Mouse (Mus musculus) yolk sac, embryonic 10.5 days (tissue): ENCODE results near the gene Gm45337.
"Not testable (repeated sequence)": the region's sequence is repeated elsewhere in the genome, so short reads cannot be mapped to it uniquely, and the experiment has no call there.

Experiments used
- DNase-seq: peaks from one replicate; pipeline ENCODE4 v3.0.0-alpha.2; 2017; ENCODE audit warnings: low spot score

Gm45337 gene

DNA sequence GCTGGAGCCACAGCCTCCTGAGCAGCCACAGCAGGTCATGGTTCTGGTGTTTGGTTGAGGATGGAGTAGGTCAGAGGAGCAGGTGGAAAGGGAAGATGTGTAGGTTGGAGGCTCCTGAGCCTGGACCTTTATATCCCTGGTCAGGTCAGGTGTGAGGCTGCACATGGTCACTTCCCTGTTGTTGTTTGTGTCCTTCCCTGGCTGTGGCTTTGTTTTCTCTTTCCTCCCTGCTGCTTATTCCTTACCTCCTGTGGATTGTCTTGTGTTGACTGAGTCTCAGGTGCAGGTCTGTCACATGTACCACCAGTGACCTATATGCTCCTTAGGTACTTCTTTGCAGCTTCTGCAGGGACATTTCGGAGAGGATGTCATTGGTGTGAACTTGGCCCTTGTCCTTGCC lies at the start of gene Gm45337:
Gm45337 (minus strand) TSS at position 101 of the 400 bp plus-strand sequence.
- DNase-seq, result no peak

DNA sequence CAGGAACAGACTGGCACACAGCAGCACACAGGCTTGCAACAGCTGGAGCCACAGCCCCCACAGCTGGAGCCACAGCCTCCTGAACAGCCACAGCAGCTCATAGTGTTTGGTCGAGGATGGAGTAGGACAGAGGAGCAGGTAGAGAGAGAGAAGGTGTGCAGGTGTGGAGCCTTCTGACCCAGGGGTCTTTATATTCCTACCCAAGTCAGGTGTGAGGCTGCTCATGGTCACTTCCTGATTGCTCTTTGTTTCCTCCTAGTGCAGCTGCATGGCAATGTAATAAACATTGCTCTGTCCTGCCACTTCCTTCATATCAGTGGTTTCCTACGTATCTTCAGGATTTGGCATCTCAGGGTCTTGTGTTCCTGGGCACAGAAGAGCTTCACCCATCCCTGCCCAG lies 45.9 kb upstream of the Gm45337 start, which contains the start of gene Gm10153:
Gm10153 (minus strand) TSS at position 101 of the 400 bp plus-strand sequence.
- DNase-seq, result no peak

DNA sequence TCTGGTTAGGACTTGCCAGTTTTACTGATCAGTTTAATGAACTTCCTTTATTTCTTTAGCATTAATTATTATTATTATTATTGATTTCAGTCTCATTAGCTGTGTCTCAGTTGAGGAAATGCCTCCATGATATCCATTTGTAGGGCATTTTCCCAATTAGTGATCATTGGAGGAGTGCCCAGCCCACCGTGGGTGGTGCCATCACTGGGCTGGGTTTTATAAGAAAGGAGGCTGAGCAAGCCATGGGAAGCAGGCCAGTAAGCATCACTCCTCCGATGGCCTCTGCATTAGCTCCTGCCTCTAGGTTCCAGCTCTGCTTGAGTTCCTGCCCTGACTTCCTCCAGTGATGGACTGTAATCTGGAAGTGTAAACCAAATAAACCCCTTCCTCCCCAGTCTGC lies 43.7 kb upstream of the Gm45337 start:
- DNase-seq, result no peak

DNA sequence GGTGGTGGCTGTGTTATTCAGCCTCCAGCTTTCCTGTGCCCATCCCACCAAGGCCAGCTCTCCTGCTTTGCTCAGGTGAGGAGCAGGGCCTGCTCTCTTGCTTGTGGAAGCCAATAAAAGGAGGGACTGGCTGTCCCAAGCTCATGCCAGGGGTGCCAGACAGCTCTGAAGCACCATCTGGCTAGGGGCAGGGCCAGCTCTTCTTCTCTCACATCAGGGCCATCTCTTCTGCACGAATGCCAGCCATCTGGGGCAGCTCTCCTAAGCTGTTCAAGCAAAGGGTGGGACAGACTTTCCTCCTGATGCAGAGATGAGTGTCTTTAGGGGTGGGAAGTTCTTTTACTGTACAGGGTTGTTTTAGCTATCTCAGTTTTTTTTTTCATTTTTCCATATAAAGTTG lies 36.6 kb upstream of the Gm45337 start:
- DNase-seq, result no peak

DNA sequence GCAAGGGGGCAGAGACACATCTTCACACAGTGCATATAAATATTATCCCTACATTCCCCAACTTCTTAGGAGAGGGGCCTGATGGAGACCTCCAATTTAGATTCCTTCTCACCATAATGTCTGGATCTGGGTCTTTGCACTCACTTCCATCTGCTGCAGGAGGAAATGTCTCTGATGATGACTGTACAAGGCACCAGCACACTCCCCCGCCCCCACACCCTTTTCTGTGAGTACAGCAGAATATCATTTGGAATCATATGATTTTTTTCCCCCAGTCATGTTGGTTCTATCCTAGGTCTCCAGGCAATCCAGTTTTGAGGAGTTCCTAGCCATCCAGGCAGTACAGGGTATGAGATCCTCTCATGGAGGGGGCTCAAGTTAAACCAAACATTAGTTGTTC lies 34.3 kb upstream of the Gm45337 start:
- no peak for DNase-seq

DNA sequence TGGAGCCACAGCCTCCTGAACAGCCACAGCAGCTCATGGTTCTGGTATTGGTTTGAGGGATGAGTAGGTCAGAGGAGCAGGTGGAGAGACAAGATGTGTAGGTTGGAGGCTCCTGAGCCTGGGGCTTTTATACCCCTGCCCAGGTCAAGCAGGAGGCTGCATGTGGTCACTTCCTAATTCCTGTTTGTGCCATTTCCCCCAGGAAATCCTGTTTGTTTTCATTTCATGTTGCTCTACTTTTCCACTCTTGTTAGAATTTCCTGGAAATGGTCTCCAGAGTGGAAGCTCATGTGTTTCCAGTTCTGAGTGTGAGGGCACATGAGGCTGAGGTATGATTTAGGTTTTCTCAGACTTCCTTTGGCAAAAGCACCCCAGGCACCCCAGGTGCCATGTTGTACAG lies 31.5 kb upstream of the Gm45337 start, which contains the start of gene Krtap5-2:
Krtap5-2 (minus strand) TSS at position 101 of the 400 bp plus-strand sequence.
- DNase-seq, result not testable (repeated sequence)

DNA sequence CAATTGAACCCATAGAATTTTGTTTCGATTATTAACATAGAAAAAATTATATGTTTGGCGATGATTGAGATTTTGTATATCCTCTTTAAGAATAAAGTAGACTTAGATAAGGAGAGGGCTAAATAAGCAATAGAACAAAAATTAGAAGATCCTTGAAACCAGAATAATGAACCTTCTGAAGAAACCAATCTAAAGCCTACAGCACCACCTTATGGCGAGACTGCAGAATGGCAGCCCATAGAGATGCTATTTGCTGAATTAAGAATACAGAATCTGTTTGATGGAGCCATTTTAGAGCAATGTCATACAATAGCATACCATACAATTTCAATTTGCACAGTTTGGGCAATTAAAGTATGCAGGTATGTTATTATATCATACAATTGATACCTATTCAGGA lies 25.4 kb upstream of the Gm45337 start:
- no peak for DNase-seq

DNA sequence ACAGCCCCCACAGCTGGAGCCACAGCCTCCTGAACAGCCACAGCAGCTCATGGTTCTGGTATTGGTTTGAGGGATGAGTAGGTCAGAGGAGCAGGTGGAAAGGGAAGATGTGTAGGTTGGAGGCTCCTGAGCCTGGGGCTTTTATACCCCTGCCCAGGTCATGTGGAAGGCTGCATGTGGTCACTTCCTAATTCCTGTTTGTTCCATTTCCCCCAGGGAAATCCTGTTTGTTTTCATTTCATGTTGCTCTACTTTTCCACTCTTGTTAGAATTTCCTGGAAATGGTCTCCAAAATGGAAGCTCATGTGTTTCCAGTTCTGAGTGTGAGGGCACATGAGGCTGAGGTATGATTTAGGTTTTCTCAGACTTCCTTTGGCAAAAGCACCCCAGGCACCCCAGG lies 21.2 kb upstream of the Gm45337 start, which contains the start of gene Gm4553:
Gm4553 (minus strand) TSS at position 101 of the 400 bp plus-strand sequence.
- DNase-seq, result not testable (repeated sequence)

DNA sequence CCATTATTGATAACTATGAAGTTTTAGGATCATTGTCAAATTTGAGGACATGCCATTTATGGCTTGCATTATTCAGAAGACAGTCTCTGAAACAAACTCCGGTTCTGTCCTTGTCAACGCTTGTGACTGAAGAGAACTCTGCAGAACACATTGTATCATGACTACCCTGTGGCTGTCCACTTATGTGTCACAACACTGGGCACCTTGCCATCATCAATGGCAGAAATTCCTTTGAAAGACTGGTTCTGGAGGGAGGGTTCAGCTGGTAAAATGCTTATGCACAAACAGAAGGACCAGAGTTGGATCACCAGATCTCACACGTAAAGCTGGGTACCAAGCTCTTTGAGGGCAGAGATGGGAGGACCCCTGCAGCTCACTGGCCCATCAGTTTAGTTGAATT lies 15.0 kb upstream of the Gm45337 start:
- no peak for DNase-seq

DNA sequence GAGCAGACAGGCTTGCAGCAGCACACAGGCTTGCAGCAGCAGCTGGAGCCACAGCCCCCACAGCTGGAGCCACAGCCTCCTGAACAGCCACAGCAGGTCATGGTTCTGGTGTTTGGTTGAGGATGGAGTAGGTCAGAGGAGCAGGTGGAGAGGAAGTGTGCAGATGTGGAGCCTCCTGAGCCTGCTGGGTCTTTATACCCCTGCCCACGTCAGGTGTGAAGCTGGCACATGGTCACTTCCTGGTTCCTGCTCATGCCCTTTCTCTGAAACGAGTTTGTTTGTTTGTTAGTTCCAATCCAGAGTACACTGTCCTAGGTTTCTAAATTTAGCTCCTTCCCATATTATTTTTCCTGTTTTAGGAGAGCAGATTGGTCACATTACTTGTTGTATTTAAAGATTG lies 12.6 kb upstream of the Gm45337 start, which contains the start of gene Gm29735:
Gm29735 (minus strand) TSS at position 101 of the 400 bp plus-strand sequence.
- DNase-seq, result not testable (repeated sequence)

DNA sequence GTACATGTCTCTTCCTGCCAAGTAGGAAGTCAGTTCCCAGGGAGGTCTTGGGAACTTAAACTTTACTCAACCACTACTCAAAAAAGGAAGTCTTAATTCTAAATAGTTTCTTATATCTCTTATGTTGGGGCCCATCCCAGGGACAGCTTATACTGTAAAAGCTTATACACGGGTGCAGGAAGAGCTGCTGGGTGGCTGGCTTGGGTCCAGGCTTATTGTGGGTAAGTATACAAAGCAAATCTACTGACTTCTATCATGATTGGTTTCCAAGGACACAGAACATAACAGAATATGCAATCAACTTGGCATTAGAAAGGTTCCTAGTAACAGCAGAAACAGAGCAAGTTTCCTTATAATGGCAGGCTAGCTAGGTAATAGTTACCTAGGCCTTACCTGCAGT lies 10.9 kb upstream of the Gm45337 start:
- DNase-seq, result no peak

DNA sequence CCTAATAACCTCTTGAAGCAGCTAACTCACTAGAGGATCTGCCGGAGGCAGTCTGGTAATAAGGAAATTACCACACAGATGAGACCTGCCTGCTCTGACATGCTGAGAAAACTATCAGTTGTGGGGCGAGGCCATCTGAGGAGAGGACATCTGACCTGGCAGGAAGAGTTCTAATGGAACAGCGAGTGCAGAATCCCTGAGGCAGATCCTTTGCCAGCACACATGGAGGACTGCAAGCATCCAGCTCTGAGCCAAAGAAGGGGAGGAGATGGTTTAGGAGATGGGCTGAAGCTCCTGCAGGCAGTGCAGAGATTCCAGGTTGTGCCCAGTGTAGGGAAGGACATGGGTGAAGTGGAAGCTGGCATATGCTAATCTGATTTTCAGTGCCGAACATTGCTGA lies 7.8 kb upstream of the Gm45337 start:
- no peak for DNase-seq

DNA sequence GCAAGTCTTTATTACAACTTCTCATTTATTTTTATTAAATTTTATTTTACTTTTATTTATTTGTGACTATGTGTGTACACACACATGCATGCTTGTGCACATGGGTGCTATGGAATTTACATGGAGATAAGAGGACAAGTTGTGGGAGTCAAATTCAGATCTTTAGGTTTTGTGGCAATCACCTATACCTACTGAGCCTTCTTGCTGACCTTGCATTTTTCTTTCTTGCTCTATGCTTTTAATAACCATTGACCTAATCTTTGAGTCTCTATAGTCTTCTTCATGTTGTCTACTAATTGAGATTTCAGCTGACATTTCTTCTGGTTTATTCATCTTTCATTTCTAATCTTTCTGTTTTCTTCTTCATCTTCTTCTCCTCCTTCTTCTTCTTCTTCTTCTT lies 4.2 kb upstream of the Gm45337 start:
- no peak for DNase-seq

DNA sequence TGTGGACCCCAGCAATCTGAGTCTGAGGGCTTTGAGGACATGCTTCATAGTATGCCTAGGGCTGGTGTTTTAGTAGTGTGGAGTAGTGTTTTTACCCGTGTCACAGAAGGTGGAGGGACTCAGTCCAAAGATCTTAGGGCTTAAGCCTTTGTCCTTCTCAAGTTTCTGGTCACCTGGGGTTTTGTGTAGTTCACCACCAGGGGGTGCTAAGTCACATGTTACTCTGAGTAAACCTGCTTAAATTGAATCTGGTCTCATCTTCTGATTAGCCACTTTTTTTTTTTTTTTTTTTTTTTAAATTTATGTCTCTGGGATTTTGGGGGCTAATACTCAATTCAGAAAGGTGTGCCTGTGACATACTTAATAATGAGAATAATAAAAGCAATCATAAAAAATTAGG lies 1.6 kb upstream of the Gm45337 start:
- DNase-seq, result peak; percentile 17

DNA sequence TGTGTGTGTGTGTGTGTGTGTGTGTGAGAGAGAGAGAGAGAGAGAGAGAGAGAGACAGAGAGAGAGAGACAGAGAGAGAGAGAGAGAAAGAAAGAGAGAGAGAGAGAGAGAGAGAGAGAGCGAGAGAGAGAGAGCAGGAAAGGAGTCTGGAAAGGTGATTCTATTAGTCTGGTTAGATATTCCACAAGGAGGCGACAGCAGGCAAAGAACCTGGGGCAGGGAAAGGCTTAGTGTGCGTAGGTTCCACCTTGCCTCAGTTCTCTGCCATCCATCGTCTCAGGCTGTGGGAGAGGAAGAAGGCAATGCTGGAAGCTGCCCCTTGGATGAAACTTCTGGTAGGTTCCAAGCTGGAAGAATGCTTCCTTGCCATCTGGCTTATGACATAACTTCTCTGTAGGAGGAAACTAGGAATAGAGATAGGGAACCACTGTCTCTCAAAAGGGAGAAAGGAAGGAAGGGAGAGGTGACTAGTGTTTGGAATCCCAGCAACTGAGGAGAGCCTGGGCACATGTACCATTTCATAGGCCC lies 1.1 kb upstream of the Gm45337 start:
- no peak for DNase-seq

DNA sequence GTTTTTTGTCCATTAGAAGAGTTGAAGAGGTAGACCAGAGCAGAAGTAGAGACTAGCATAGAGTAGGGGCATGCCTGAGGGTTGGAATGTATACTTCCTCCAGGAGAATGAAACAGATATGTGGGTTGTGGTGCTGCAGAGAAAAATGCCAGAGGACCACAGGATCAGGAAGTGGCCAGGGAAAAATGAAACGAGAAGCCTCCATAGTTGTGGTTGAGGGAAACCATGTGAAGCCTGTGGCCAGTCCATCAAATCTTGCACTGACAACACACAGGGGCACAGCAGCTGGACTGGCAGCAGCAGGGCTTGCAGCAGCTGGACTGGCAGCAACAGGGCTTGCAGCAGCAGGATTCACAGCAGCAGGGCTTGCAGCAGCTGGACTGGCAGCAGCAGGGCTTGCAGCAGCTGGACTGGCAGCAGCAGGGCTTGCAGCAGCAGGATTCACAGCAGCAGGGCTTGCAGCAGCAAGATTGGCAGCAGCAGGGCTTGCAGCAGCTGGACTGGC lies 849 bp downstream of the Gm45337 start:
- DNase-seq, result not testable (repeated sequence)

DNA sequence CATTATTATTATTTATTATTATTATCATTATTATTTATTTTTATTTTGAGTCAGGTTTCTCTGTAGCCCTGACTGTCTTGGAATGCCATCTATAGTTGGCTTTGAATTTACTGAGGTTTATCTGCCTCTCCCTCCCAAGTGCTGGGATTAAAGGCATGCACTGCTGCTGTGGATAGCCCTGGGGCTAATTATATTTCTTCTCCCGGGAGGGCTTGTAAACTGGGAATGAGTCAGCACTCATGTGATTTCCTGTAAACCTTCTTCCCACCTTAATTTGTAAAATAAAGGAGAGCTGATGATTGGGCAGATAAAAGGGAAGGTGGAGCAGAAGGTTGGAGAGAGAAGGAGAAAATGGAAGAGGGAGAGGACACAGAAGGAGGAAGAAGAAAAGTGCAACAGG lies 3.7 kb downstream of the Gm45337 start:
- no peak for DNase-seq

DNA sequence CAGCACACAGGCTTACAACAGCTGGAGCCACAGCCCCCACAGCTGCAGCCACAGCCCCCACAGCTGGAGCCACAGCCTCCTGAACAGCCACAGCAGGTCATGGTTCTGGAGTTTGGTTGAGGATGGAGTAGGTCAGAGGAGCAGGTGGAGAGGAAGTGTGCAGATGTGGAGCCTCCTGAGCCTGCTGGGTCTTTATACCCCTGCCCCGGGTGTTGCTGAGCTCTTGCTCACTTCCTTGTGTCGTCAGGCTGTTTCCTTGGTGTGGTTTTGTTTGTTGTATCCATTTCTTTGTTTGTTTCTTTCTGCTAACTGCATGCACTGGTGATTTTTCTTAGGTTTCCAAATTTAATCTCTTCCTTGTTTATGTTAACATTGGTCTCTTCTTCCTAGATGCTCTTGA lies 8.5 kb downstream of the Gm45337 start, which contains the start of gene Gm39115:
Gm39115 (minus strand) TSS at position 101 of the 400 bp plus-strand sequence.
- DNase-seq, result not testable (repeated sequence)

DNA sequence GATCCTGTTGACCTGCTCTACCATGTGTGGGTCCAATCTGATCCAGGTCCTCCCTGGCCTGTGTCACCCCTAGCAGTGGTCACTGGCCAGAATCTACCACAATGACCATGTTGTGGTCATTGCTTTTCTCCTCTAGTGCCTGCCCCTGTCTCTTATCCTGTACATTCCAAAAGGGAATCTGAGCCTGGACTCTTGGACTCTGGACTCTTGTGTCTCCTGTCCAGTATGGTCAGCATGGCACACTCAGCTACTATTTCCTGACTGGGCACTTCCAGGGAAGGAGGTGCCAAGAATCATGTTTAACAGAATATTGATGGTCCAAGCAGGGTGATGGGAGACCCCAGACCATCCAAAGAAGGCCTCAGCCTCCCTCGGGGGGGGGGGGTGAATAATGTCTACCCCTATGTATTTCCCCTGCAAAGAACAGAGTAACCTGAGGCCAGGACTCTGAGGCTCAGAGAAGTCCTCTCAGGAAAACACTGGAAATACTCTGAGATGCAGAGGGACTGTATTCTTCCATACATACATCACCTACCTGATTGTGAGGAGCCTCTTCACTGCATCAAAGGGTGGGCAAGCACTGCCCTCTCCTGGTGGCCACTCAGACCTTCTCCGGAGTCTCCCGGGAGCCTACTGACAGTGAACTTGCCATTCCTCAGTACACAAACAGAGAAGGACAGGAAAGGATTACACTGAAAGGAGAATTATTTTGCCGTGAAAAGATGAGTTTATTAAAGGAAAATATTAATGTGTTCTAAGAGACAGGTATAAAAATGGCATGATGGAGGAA lies 10.0 kb downstream of the Gm45337 start:
- no peak for DNase-seq

DNA sequence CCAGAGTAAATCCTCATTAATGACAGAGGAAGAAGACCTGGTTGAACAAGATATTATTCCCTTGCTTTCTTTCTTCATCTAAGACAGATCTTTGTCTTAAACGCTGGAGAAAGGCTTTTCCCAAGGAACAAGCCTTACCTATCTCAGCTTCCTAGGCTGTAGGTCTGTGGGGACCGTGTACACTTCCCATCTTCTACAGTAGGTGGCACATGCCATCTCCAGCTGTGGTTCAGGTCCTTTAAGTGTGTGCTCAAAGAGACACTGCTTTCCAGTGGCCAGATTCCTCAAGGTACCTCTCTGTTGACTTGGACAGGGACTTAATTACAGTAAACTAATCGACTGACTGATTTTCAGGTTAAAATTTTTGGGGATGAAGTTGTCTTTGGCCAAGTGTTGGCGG lies 15.6 kb downstream of the Gm45337 start:
- DNase-seq, result no peak

DNA sequence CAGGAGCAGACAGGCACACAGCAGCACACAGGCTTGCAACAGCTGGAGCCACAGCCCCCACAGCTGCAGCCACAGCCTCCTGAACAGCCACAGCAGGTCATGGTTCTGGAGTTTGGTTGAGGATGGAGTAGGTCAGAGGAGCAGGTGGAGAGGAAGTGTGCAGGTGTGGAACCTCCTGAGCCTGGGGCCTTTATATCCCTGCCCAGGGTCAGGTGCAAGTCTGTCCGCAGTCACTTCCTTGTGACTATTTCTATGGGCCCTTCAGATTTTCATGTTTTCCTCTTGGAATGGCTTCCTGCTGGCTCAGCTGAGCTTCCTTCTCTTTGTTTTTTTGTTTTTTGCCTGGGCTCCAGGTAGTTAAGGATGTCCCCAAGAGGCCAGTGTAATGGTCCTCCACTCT lies 23.8 kb downstream of the Gm45337 start, which contains the start of gene Gm45618:
Gm45618 (minus strand) TSS at position 101 of the 400 bp plus-strand sequence.
- DNase-seq, result not testable (repeated sequence)

DNA sequence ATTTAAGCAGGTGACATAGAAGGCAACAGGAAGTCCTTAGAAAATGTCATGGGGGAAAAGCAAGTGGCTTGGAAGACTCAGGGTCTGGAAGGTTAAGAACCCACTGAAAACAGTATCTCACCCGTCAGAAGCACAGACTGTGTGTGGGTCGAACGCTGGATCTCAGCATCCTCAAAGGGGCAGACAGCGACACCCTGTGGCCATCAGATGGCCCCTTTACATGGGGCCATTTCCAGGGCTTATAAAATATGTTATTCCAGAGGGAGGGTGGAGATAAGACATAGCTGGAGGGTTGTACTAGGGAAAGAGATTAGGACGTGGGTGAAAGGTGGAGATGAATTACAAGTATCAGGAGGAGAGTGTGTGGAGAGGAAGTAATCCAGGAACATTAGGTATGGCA lies 24.8 kb downstream of the Gm45337 start:
- no peak for DNase-seq

DNA sequence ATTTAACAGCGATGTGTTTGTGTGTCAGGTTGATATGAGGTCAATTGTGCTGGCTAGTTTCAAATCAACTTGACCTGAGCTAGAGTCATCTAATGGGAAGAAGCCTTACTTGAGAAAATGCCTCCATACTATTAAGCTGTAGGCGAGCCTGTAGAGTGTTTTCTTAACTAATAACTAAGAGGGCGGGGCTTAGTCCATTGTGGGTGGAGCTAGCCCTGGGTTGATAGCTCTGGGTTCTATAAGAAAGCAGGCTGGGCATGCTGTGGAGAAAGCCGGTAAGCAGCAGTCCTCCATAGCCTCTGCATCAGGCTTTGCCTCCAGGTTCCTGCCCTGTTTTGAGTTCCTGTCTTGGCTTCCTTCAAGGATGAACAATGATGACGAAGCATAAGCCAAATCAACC lies 39.7 kb downstream of the Gm45337 start:
- DNase-seq, result no peak
